ENCODE assay signal across 7 mouse cellular contexts in genomic region chr15:36716686-36717038, GRCm38 (mm10).
DNase-seq lines count a peak whose midpoint lies in the region; ATAC-seq and TF ChIP-seq lines count a peak whose summit lies in the region.

No protein-coding gene starts in this region.

- H3K36me3 ChIP-seq in embryonic facial prominence, embryonic 15.5 days = no peaks in the 10 kb centered on the region
- no peaks in the 10 kb centered on the region for H3K36me3 ChIP-seq in intestine, postnatal 0 days (ENCODE audit: control insufficient read depth, insufficient read depth)
- no peaks in the 10 kb centered on the region for H3K36me3 ChIP-seq in neural tube, embryonic 14.5 days (ENCODE audit: control insufficient read depth, insufficient read depth, low read length)

- no peak for ATAC-seq in embryonic facial prominence, embryonic 15.5 days (ENCODE audit: insufficient number of reproducible peaks, low FRiP score, low TSS enrichment, low read depth)
- no peak for ATAC-seq in intestine, postnatal 0 days
- ATAC-seq in neural tube, embryonic 14.5 days (ENCODE audit: low read depth) = no peak
- no peak for ATAC-seq in megakaryocyte progenitor cell, adult 5-6 weeks (replicated peaks; ENCODE audit: poor library complexity)

- DNase-seq in left cerebral cortex, adult 2 months (ENCODE audit: extremely low spot score in 1 of 2, low spot score in 2 of 2) = no peak
- no peak for DNase-seq in left cerebral cortex, adult 9 months (ENCODE audit: low spot score in 2 of 2)
- DNase-seq in embryo, embryonic 10.5 days (ENCODE audit: low spot score) = no peak

- no peak overlapping the region for H3K9ac ChIP-seq in embryonic facial prominence, embryonic 15.5 days
- H3K9ac ChIP-seq in intestine, postnatal 0 days (ENCODE audit: low read depth, low read length) = no peak overlapping the region
- H3K9ac ChIP-seq in neural tube, embryonic 14.5 days (replicated peaks; ENCODE audit: low read depth, low read length) = 0 out of 2 replicates have a peak overlapping the region, but pooled peaks have one; percentile 22

- intact Hi-C loops in left cerebral cortex, adult 2 months (cut with DNase I) = loop anchor here (2.0 to 5.0 kb wide), 3 partner anchors 64 to 386 kb away; partner anchors contain the start of gene Zfp706

- peaks cover 12% of the 10 kb centered on the region for H3K4me1 ChIP-seq in embryonic facial prominence, embryonic 15.5 days
- no peaks in the 10 kb centered on the region for H3K4me1 ChIP-seq in intestine, postnatal 0 days (replicated peaks; ENCODE audit: control insufficient read depth, insufficient read depth, low read length)
- 0 out of 2 replicates have a peak, but pooled peaks cover 3% of the 10 kb centered on the region for H3K4me1 ChIP-seq in neural tube, embryonic 14.5 days (ENCODE audit: control insufficient read depth, insufficient read depth, low read length)

- no peaks in the 10 kb centered on the region for H3K27me3 ChIP-seq in embryonic facial prominence, embryonic 15.5 days
- H3K27me3 ChIP-seq in intestine, postnatal 0 days (replicated peaks; ENCODE audit: control insufficient read depth, insufficient read depth, low read length) = no peaks in the 10 kb centered on the region
- H3K27me3 ChIP-seq in neural tube, embryonic 14.5 days (ENCODE audit: control insufficient read depth, insufficient read depth, low read length) = no peaks in the 10 kb centered on the region

- no peaks in the 10 kb centered on the region for H3K9me3 ChIP-seq in embryonic facial prominence, embryonic 15.5 days (replicated peaks)
- H3K9me3 ChIP-seq in intestine, postnatal 0 days (ENCODE audit: control insufficient read depth) = no peaks in the 10 kb centered on the region
- no peaks in the 10 kb centered on the region for H3K9me3 ChIP-seq in neural tube, embryonic 14.5 days (ENCODE audit: control insufficient read depth, low read length)

- H3K4me2 ChIP-seq in embryonic facial prominence, embryonic 15.5 days (replicated peaks) = peak overlapping the region; percentile 47
- H3K4me2 ChIP-seq in intestine, postnatal 0 days (replicated peaks; ENCODE audit: low read depth) = peak overlapping the region; percentile 64
- peak overlapping the region; percentile 36; the same call in 1 of the 2 replicates for H3K4me2 ChIP-seq in neural tube, embryonic 14.5 days (ENCODE audit: low read depth, low read length)

- TF ChIP-seq CTCF in left cerebral cortex, adult 2 months (IDR thresholded peaks at IDR 0.05) = no peak
- TF ChIP-seq CTCF in intestine, postnatal 0 days (IDR thresholded peaks at IDR 0.05; ENCODE audit: low read depth) = no peak

- peak overlapping the region; percentile 40 for H3K4me3 ChIP-seq in left cerebral cortex, adult 2 months
- H3K4me3 ChIP-seq in embryonic facial prominence, embryonic 15.5 days (replicated peaks) = peak overlapping the region; percentile 37
- no peak overlapping the region; the same call in 1 of the 2 replicates for H3K4me3 ChIP-seq in intestine, postnatal 0 days (ENCODE audit: low read depth, low read length)
- no peak overlapping the region for H3K4me3 ChIP-seq in neural tube, embryonic 14.5 days (ENCODE audit: low read depth, low read length)

- H3K27ac ChIP-seq in left cerebral cortex, adult 2 months = peak overlapping the region; percentile 96
- peak overlapping the region; percentile 63 for H3K27ac ChIP-seq in embryonic facial prominence, embryonic 15.5 days (replicated peaks)
- peak overlapping the region; percentile 16 for H3K27ac ChIP-seq in intestine, postnatal 0 days (ENCODE audit: low read depth, low read length)
- peak overlapping the region; percentile 64; the same call in 1 of the 2 replicates for H3K27ac ChIP-seq in neural tube, embryonic 14.5 days (ENCODE audit: low read depth, low read length)

Comparison
In these comparisons a context has a peak if more than half of its experiments do, and no peak if none do; other contexts are left out.
1. H3K27ac ChIP-seq: peak in every context shown above with its lines; median percentile 96 in left cerebral cortex, adult 2 months; 64 in neural tube, embryonic 14.5 days; 63 in embryonic facial prominence, embryonic 15.5 days; 16 in intestine, postnatal 0 days.
2. H3K4me3 ChIP-seq: peak in left cerebral cortex, adult 2 months (single experiment) and embryonic facial prominence, embryonic 15.5 days (single experiment); none in intestine, postnatal 0 days (single experiment) and neural tube, embryonic 14.5 days (single experiment).
3. Peak in every context shown above with its lines, with median percentiles within 50 percentile points of each other: H3K4me2 ChIP-seq.